Mouse (Mus musculus): ENCODE measurements around the gene Vmn1r180. TPM values are rescaled to one million over a fixed set of nuclear protein-coding genes. Genes with fewer than 3 reads are reported as not detected.

Gene Vmn1r180
- polyA plus RNA-seq (2012; rRNA removed; ENCODE audit: low replicate concordance) = not detected in 2 replicates

DNA sequence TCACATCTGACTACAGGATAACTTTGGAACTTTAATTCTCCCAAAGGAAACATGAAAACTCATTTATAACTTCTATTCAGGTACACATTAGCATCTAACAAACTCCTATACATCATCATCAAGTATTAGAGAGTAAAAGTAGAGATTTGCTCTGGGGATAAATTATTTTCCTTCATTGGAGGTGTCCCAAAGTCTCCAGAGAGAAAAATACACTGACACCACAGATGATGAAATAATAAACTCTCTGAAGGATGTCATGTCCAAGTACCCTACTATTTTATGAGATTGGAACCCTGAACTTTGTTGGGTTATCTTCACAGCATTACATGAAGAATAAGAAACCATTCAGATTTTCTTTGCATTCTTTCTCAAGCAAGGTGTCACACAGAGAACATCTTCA is at the start of gene Vmn1r180:
Gene Vmn1r180, plus strand, starts transcription at position 301 of the 400 bp plus-strand sequence.

DNA sequence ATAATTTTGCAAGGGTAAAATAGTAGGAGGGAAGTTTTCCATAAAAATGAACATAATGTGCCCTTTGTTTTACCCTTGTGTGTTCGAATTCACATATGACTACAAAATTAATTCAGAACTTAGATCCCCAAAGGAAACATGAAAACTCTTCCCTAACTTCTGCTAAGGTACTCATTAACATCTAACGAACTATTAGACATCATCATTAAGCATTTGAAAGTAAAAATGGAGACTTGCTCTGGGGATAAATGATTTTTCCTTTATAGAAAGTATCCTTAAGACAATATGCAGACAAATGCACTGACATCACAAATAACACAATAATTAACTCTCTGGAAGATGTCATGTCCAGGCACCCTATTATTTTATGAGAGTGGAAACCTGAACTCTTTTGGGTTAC is 23.8 kb upstream of the Vmn1r180 start, which contains the start of gene Vmn1r179:
Gene Vmn1r179, plus strand, starts transcription at position 301 of the 400 bp plus-strand sequence.

DNA sequence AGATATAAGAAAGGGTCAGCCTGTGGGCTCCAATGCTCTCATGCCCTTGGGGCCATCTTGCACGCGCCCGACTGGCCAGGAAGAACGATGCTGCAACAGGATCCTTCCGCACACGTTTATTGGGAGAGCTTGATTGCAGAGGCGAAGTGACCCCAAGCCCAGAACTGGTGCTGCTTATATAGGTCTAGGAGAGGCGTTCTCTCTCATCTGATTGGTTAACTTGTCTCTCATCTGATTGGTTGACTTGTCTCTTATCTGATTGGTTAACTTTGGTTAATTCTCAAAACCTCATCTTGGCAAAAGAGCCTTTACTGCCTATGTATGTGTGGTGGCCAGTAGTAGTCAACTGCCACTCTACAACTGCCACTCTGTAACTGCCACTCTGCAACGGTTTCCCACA is 23.9 kb downstream of the Vmn1r180 start, which contains the start of gene Vmn1r181:
Gene Vmn1r181, plus strand, starts transcription at position 301 of the 400 bp plus-strand sequence.

DNA sequence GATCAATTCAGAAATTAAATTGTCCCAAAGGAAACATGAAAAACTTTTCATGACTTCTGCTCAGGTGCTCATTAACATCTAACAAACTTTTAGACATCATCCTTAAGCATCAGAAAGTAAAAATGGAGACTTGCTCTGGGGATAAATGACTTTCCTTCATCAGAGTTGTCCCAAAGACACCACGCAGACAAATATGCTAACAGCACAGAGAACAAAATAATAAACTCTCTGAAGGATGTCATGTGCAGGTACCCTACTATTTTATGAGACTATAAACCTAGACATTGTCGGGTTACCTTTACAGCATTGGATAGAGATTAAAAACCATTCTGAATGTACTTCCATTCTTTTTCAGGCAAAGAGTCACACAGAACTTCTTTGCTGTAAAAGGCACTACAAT is 51.0 kb downstream of the Vmn1r180 start, which contains the start of gene V1rd19:
Gene V1rd19, plus strand, starts transcription at position 301 of the 400 bp plus-strand sequence.

Other genes with a start within 250 kb of the Vmn1r180 start
- not detected in 2 replicates for gene Vmn1r173, start 249.9 kb upstream of the Vmn1r180 start, polyA plus RNA-seq (2012; rRNA removed; ENCODE audit: low replicate concordance)
- not detected in 2 replicates for gene Vmn1r174, start 198.4 kb upstream of the Vmn1r180 start, polyA plus RNA-seq (2012; rRNA removed; ENCODE audit: low replicate concordance)
- gene Vmn1r175, start 140.0 kb upstream of the Vmn1r180 start, polyA plus RNA-seq (2012; rRNA removed; ENCODE audit: low replicate concordance) = not detected in 2 replicates
- gene Vmn1r176, start 113.3 kb upstream of the Vmn1r180 start, polyA plus RNA-seq (2012; rRNA removed; ENCODE audit: low replicate concordance) = not detected in 2 replicates
- not detected in 2 replicates for gene Vmn1r177, start 84.2 kb upstream of the Vmn1r180 start, polyA plus RNA-seq (2012; rRNA removed; ENCODE audit: low replicate concordance)
- gene Vmn1r178, start 58.6 kb upstream of the Vmn1r180 start, polyA plus RNA-seq (2012; rRNA removed; ENCODE audit: low replicate concordance) = not detected in 2 replicates
- gene Vmn1r179, start 23.7 kb upstream of the Vmn1r180 start, polyA plus RNA-seq (2012; rRNA removed; ENCODE audit: low replicate concordance) = not detected in 2 replicates
- gene Vmn1r181, start 24.0 kb downstream of the Vmn1r180 start, polyA plus RNA-seq (2012; rRNA removed; ENCODE audit: low replicate concordance) = not detected in 2 replicates
- gene V1rd19, start 51.1 kb downstream of the Vmn1r180 start, polyA plus RNA-seq (2012; rRNA removed; ENCODE audit: low replicate concordance) = not detected in 2 replicates
- not detected in 2 replicates for gene Vmn1r183, start 102.6 kb downstream of the Vmn1r180 start, polyA plus RNA-seq (2012; rRNA removed; ENCODE audit: low replicate concordance)
- 10.7 and 14.6 TPM in 2 replicates for gene Zfp180, start 131.3 kb downstream of the Vmn1r180 start, polyA plus RNA-seq (2012; rRNA removed; ENCODE audit: low replicate concordance)
- gene Zfp112, start 161.7 kb downstream of the Vmn1r180 start, polyA plus RNA-seq (2012; rRNA removed; ENCODE audit: low replicate concordance) = 1.1 and 2.0 TPM in 2 replicates
- gene Zfp235, start 183.5 kb downstream of the Vmn1r180 start, polyA plus RNA-seq (2012; rRNA removed; ENCODE audit: low replicate concordance) = 7.0 and 8.8 TPM in 2 replicates
- 0.39 and 0.66 TPM in 2 replicates for gene Zfp114, start 224.4 kb downstream of the Vmn1r180 start, polyA plus RNA-seq (2012; rRNA removed; ENCODE audit: low replicate concordance)

Measured in mammary gland, adult 2 months (tissue).